Mouse (Mus musculus): ENCODE measurements around the gene Ripply3.
A peak's percentile ranks its signal among the peaks of the same experiment; 100 is the strongest.

The Ripply3 gene

GRCm38 (mm10) chr16:94327781-94328711 is at the start of gene Ripply3:
Ripply3 (plus strand) TSS chr16:94328420.
- DNase-seq (ENCODE audit: low spot score) = no peak

- no peak for DNase-seq (ENCODE audit: low spot score)
These were observed 44.2 kb upstream of the Ripply3 start for GRCm38 (mm10) chr16:94283972-94284371.

- DNase-seq (ENCODE audit: low spot score) = no peak
These were observed 40.4 kb upstream of the Ripply3 start for GRCm38 (mm10) chr16:94287826-94288225.

- peak; percentile 89 for DNase-seq (ENCODE audit: low spot score)
These were observed 38.8 kb upstream of the Ripply3 start for GRCm38 (mm10) chr16:94289138-94290072.

GRCm38 (mm10) chr16:94290073-94290999 is 37.9 kb upstream of the Ripply3 start:
- peak; percentile 73 for DNase-seq (ENCODE audit: low spot score)

GRCm38 (mm10) chr16:94291141-94291540 is 37.1 kb upstream of the Ripply3 start:
- DNase-seq (ENCODE audit: low spot score) = no peak

GRCm38 (mm10) chr16:94298081-94298480 is 30.1 kb upstream of the Ripply3 start:
- DNase-seq (ENCODE audit: low spot score) = no peak

GRCm38 (mm10) chr16:94299210-94299609 is 29.0 kb upstream of the Ripply3 start:
- DNase-seq (ENCODE audit: low spot score) = no peak

- no peak for DNase-seq (ENCODE audit: low spot score)
These were observed 27.0 kb upstream of the Ripply3 start for GRCm38 (mm10) chr16:94301194-94301593.

GRCm38 (mm10) chr16:94301696-94302095 is 26.5 kb upstream of the Ripply3 start:
- DNase-seq (ENCODE audit: low spot score) = no peak

GRCm38 (mm10) chr16:94302274-94303202 is 25.7 kb upstream of the Ripply3 start:
- DNase-seq (ENCODE audit: low spot score) = peak; percentile 38

GRCm38 (mm10) chr16:94303203-94303535 is 25.1 kb upstream of the Ripply3 start:
- no peak for DNase-seq (ENCODE audit: low spot score)

GRCm38 (mm10) chr16:94307526-94307925 is 20.7 kb upstream of the Ripply3 start:
- DNase-seq (ENCODE audit: low spot score) = no peak

- DNase-seq (ENCODE audit: low spot score) = no peak
These were observed 20.3 kb upstream of the Ripply3 start for GRCm38 (mm10) chr16:94307942-94308341.

- DNase-seq (ENCODE audit: low spot score) = no peak
These were observed 19.2 kb upstream of the Ripply3 start for GRCm38 (mm10) chr16:94309025-94309424.

GRCm38 (mm10) chr16:94311416-94311815 is 16.8 kb upstream of the Ripply3 start:
- DNase-seq (ENCODE audit: low spot score) = no peak

GRCm38 (mm10) chr16:94311931-94312330 is 16.3 kb upstream of the Ripply3 start:
- no peak for DNase-seq (ENCODE audit: low spot score)

- DNase-seq (ENCODE audit: low spot score) = peak; percentile 86
These were observed 15.5 kb upstream of the Ripply3 start for GRCm38 (mm10) chr16:94312663-94313228.

GRCm38 (mm10) chr16:94313229-94314030 is 14.8 kb upstream of the Ripply3 start, which contains the start of gene Hlcs:
Hlcs (minus strand) TSS chr16:94313571.
- DNase-seq (ENCODE audit: low spot score) = peak; percentile 98

Data from layer of hippocampus, adult 11-12 months (tissue).